Mouse (Mus musculus) neural tube, embryonic 12.5 days (tissue): Measurements from ENCODE around the gene Fcrla. TPM values are rescaled to one million over a fixed set of nuclear protein-coding genes. Genes with fewer than 3 reads are reported as not detected.

Source experiments
- ATAC-seq: fragments of 200-750 bp; cut with Nextera tagmentation; 2 replicates; pipeline ENCODE4 v1.8.0; 2017; ENCODE audit warnings: low read depth, mild to moderate bottlenecking, moderate TSS enrichment, moderate library complexity; ENCODE audit not compliant: low FRiP score
- H3K27ac ChIP-seq: fragments of 300-500 bp; sonication (generic); 2 replicates; pipeline ENCODE4 v1.5.1; 2016
- H3K27me3 ChIP-seq: fragments of 300-500 bp; sonication (generic); replicated peaks from 2 replicates; pipeline ENCODE4 v1.6.1; 2016; ENCODE audit warnings: mild to moderate bottlenecking
- H3K36me3 ChIP-seq: fragments of 300-500 bp; sonication (generic); 2 replicates; pipeline ENCODE4 v1.6.1; 2016; ENCODE audit warnings: mild to moderate bottlenecking
- H3K4me1 ChIP-seq: fragments of 300-500 bp; sonication (generic); 2 replicates; pipeline ENCODE4 v1.6.1; 2016
- H3K4me2 ChIP-seq: fragments of 300-500 bp; sonication (generic); replicated peaks from 2 replicates; pipeline ENCODE4 v1.6.1; 2016; ENCODE audit warnings: mild to moderate bottlenecking
- H3K4me3 ChIP-seq: fragments of 300-500 bp; sonication (generic); 2 replicates; pipeline ENCODE4 v1.5.1; 2016
- H3K9ac ChIP-seq: fragments of 300-500 bp; sonication (generic); 2 replicates; pipeline ENCODE4 v1.6.1; 2016; ENCODE audit warnings: mild to moderate bottlenecking
- H3K9me3 ChIP-seq: fragments of 300-500 bp; sonication (generic); 2 replicates; pipeline ENCODE4 v1.6.1; 2016; ENCODE audit warnings: mild to moderate bottlenecking
- WGBS: fragments of 180-500 bp; shearing (Covaris S2); methylation state at CpG from one replicate; pipeline ENCODE4 v1.1.7; 2016; 5-methylcytosine and 5-hydroxymethylcytosine counted together
- polyA plus RNA-seq: library from polyadenylated mRNA; unstranded; fragments of >200 nt; fragmentation: Nextera tagmentation; extraction: Ambion mirVana; gene quantifications from 2 replicates; pipeline ENCODE4 v1.2.1, GENCODE M21; 2016

Gene Fcrla
- polyA plus RNA-seq, 1 experiment from 2014 or later, result not detected

DNA sequence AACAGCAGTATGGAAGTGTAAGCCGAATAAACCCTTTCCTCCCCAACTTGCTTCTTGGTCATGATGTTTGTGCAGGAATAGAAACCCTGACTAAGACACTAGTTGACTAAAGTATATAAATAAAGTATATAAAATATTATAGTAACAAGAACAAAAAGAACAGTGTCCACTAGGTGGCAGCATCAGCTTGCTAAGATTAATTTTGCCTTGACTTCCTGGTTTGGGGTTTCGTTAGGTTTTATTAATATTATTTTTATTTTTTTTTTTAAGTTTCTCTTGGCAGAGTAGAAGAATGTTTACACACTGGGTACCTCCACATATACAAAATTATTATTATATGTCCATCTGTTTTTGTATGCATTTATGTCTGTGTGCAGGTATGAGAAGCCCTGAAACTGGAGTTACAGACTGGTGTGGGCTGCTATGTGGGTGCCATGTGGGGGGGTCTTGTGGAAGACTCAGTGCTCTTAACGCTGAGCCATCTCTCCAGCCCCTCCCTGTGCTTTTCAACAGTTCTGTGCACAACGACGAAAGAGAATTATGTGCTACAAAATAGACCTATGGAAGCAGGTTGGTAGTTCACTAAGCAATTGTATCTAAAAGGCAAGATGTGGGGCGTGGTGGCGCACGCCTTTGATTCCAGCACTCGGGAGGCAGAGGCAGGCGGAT, 26.4 kb downstream of the Fcrla start:
- peak overlapping the region; percentile 26; the same call in 1 of the 2 replicates for H3K4me2 ChIP-seq
- H3K36me3 ChIP-seq, result no peaks in the 10 kb centered on the region
- no peaks in the 10 kb centered on the region for H3K4me1 ChIP-seq
- no peak; the same call in 1 of the 2 replicates for ATAC-seq
- no peak overlapping the region for H3K9ac ChIP-seq
- no peaks in the 10 kb centered on the region for H3K9me3 ChIP-seq
- WGBS, result 38% methylated on average over 10 of the region's 10 CpGs
- H3K4me3 ChIP-seq, result no peak overlapping the region
- peaks cover 6% of the 10 kb centered on the region for H3K27me3 ChIP-seq
- H3K27ac ChIP-seq, result no peak overlapping the region

DNA sequence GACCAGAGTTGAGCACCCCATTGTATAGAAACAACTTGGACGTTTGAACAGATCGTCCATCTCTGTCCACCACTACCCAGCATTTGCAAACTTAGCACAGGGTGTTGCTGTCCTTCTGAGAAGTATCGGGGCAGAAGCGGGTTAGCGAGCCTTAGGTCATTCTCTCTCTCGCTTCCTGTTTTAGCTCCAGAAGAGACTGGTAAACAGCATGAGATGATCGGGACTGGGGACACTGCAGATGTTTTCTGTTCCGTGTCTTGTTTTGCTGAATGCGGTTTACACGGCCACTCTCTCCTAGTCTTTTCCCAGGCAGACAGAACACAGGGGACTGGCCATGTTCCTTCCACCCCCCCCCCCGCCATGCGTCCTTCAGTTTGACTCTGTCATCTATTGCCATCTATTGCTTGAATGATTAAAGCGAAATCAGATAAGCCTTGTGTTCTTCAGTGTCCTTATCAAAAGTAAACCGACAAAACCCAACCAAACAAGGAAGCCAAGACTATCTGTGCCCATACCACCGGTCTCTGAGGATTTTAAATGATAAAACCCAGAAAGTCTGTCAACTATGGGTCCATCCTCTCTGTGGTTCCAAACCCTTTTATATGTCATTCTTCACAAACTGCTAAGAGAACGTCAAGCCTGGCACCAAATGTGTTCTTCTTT, 28.8 kb downstream of the Fcrla start:
- no peak for ATAC-seq
- H3K27me3 ChIP-seq, result no peaks in the 10 kb centered on the region; the same call in 1 of the 2 replicates
- H3K9ac ChIP-seq, result no peak overlapping the region
- H3K27ac ChIP-seq, result no peak overlapping the region
- H3K4me2 ChIP-seq, result no peak overlapping the region
- 76% methylated on average over 16 of the region's 16 CpGs for WGBS
- H3K4me1 ChIP-seq, result no peaks in the 10 kb centered on the region
- no peaks in the 10 kb centered on the region for H3K36me3 ChIP-seq
- H3K4me3 ChIP-seq, result no peak overlapping the region
- no peaks in the 10 kb centered on the region for H3K9me3 ChIP-seq

DNA sequence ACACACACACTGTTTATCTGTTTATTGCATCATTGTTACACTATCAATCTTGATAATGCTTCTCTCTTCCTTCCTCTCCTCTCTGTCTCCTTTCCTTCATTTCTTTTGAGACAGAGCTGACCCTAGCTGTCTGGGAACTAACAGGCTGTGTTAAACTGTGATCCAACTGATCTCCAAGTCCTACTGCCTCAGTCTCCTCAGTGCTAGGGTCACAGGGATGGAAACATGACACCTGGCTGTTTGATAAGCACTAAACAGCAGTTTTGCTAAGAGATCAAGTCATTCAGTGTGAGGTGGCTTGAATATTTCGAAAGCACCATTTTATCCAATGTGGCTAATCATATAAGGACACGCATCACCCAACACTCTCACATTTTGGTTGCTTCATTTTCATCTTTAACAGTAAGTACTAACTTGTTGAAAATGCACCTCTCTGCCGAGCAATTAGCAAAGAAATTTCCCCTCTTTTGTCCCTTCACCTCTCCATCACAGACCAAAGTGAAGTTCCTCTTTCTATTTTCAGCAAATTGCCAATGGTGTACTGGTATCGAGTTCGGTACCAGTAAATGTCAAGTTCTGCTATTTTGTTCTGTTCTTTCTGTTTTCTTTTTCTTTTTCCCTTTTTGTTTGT, 30.6 kb downstream of the Fcrla start:
- no peaks in the 10 kb centered on the region for H3K9me3 ChIP-seq
- H3K4me1 ChIP-seq, result no peaks in the 10 kb centered on the region
- no peak overlapping the region for H3K4me3 ChIP-seq
- H3K27me3 ChIP-seq, result no peaks in the 10 kb centered on the region
- no peak overlapping the region for H3K27ac ChIP-seq
- H3K4me2 ChIP-seq, result no peak overlapping the region
- WGBS, result 87% methylated on average over 5 of the region's 5 CpGs
- no peaks in the 10 kb centered on the region for H3K36me3 ChIP-seq
- ATAC-seq, result no peak
- H3K9ac ChIP-seq, result no peak overlapping the region

DNA sequence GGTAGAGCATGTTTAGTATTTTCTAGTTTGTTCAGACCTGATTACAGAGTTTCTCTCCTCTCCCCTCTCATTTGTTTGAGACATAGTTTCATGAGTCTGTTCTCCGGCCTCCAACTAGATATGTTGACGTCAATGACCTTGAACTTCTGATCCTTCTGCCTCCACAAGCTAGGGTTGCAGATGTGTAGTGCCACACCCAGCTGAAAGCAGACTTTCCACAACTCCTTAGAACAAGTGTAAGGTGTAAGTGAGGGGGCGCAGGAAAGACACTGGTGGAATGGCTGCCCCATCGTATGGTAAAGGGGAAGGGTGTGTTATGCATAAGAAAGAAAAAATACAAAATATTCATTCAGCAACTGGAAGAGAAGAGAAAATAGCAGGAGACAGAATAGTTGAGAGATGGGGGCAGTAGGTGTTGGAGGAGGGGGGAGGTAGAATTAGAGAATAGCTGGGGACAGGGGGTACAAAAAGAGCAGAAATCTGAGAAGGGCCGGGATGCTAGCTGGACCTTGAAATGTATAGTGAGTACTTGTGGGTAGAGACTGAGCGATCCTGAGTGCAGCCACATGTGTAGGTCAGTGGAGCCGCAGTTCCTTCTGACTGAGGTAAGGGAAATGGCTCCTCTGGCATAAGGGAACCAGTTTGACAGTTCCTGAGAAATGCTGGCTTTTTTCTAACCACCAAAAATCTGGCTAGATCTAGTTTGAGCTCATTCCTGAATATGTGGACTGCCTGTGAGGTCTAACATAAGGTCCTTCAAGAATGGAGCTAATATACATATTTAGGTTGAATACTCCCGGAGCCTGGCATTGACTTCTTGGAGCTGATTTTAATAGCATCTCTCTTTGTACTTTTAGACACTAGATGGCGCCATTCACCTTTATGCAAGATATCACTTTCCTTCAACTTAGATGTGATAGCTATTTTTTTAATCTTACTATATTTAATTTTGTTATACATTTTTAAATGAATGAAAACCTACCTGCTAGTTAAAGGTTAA, 32.5 kb downstream of the Fcrla start:
- H3K4me2 ChIP-seq, result no peak overlapping the region
- no peaks in the 10 kb centered on the region for H3K36me3 ChIP-seq
- H3K9me3 ChIP-seq, result no peaks in the 10 kb centered on the region
- no peak overlapping the region for H3K27ac ChIP-seq
- no peaks in the 10 kb centered on the region for H3K27me3 ChIP-seq
- H3K4me1 ChIP-seq, result no peaks in the 10 kb centered on the region
- WGBS, result 69% methylated on average over 9 of the region's 9 CpGs
- H3K4me3 ChIP-seq, result no peak overlapping the region
- no peak for ATAC-seq
- no peak overlapping the region for H3K9ac ChIP-seq

DNA sequence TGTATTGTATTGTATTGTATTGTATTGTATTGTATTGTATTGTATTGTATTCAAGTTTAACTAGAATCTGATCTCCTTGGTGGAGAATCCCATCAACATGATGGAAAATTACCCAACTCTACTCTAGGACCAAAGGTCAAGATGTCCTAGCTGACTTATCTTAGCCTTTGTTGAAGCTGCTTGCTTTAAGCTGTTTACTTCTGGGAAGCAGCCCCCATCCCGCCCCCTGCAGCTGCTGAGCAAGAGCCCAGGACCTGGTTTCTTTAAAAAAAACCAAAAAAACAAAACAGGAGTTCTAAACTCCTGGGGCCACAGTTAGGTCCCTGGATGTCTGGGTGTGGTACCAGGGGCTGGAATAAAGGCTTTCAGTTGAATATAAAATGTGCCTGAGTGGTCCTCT, 35.1 kb downstream of the Fcrla start:
- Histone ChIP-seq H3K27me3 (no peaks in the 10 kb centered on the region), H3K9ac (no peak overlapping the region), H3K4me1 (no peaks in the 10 kb centered on the region), H3K4me3 (no peak overlapping the region), H3K9me3 (no peaks in the 10 kb centered on the region), H3K36me3 (no peaks in the 10 kb centered on the region), H3K4me2 (no peak overlapping the region), H3K27ac (no peak overlapping the region)
- 45% methylated on average over 1 of the region's 1 CpGs for WGBS
- no peak for ATAC-seq

DNA sequence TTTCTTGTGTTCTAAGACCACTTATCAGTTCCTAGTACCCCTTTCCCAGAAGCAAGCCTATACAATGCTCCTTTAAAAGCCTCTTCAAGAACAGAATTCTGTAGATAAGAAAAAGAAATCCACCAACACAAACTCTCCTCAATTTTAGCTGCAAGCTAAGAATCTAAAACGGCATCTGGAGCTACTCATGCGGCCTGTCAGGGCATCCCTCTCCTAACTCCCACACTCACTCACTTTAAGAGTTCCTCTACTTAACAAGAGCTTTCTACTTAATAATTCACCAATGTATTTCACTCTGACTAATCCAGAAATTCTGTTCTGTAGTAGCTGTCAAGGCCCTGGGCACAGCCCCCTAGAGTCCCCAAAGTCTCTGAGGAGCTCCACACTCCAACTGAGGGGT, 35.7 kb downstream of the Fcrla start:
- Histone ChIP-seq H3K27me3 (no peaks in the 10 kb centered on the region), H3K27ac (no peak overlapping the region), H3K4me3 (no peak overlapping the region), H3K9ac (no peak overlapping the region), H3K9me3 (no peaks in the 10 kb centered on the region), H3K36me3 (no peaks in the 10 kb centered on the region), H3K4me2 (no peak overlapping the region), H3K4me1 (no peaks in the 10 kb centered on the region)
- ATAC-seq, result no peak
- WGBS, result 82% methylated on average over 2 of the region's 2 CpGs

DNA sequence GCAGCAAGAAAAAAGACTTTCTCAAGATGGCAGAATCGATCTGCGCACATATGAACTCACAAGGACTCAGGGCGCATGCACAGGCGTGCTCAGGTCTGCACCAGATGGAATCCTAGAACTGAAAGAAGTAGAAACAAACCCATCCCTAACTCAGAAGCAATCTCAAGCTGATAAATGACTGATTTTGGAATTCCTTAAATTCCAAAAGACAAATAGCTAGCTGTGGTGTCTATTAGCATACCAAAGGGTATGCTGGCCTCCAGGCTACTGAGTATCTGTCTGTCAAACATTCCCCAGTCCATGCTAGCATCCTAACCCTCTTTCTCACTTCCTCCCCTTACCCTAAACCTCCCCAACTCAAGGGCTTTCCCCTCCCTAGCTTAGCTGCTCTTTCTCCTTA, 38.1 kb downstream of the Fcrla start:
- 72% methylated on average over 4 of the region's 4 CpGs for WGBS
- H3K4me3 ChIP-seq, result no peak overlapping the region
- no peaks in the 10 kb centered on the region for H3K27me3 ChIP-seq
- H3K4me2 ChIP-seq, result no peak overlapping the region
- no peaks in the 10 kb centered on the region for H3K9me3 ChIP-seq
- no peak overlapping the region for H3K27ac ChIP-seq
- H3K4me1 ChIP-seq, result peaks cover 4% of the 10 kb centered on the region
- no peak for ATAC-seq
- no peak overlapping the region for H3K9ac ChIP-seq
- H3K36me3 ChIP-seq, result no peaks in the 10 kb centered on the region

DNA sequence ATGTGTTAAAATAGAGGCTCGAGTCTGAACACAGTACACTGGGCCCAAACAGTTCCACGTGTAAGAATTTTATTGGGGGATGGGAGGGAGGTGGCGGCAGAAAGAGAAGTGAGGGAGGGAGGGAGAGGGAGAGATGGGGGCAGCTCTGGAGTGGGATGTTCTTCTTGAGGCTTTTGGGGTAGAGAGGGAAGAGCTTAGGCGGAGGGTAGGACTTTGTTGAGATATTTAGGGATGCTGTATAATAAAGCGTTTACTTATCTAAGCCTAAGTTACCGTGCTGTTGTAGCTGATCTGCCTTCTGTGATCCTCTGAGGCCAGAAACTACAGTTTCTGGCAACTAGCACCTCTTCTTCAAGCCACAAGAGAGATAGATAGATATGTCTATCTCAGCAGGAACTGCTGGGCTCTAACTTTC, 41.3 kb downstream of the Fcrla start:
- no peaks in the 10 kb centered on the region for H3K27me3 ChIP-seq
- H3K4me2 ChIP-seq, result no peak overlapping the region
- no peaks in the 10 kb centered on the region for H3K9me3 ChIP-seq
- no peak overlapping the region for H3K4me3 ChIP-seq
- H3K36me3 ChIP-seq, result peaks cover 5% of the 10 kb centered on the region; the same call in 1 of the 2 replicates
- no peak overlapping the region for H3K9ac ChIP-seq
- H3K27ac ChIP-seq, result no peak overlapping the region
- H3K4me1 ChIP-seq, result peaks cover 6% of the 10 kb centered on the region
- no peak for ATAC-seq
- 50% methylated on average over 6 of the region's 6 CpGs for WGBS

DNA sequence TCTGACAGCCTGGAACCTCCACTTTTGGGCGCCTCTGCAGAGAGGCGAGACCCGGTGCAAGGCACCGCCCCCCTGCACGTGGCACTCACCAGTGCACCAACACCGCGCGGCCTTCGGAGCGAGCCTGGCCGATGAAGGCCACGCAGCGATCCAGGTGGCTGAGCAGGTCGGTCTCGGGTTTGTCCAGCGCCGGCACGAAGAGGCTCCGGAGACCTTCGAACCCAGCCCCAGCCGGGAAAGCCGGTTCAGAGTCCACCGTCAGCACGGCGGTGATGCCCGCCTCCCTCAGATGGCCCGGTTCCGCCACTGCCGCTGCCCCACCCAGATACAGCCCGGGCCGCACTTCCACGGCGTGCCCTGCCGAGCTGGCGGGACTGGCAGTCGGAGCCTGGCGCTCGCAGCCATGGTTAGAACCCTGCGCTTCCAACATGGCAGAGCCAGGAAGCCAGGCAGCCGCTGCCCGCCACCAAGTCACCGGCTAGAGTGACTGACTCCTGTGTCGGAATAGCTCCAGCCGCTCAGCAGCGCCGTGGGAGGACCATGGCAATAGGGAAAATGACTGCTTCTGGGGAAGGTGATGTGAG, 42.3 kb downstream of the Fcrla start, which contains the start of the genes Gm26620 and Dusp12:
Gene Gm26620, plus strand, starts transcription at position 88 of the 584 bp plus-strand sequence.
Gene Dusp12, minus strand, starts transcription at position 563 of the 584 bp plus-strand sequence.
- Histone ChIP-seq H3K4me1 (peaks cover 6% of the 10 kb centered on the region), H3K9me3 (no peaks in the 10 kb centered on the region), H3K4me3 (peak within 1 kb of the TSS; percentile 73), H3K9ac (peak within 1 kb of the TSS; percentile 71), H3K27ac (0 out of 2 replicates have a peak within 1 kb of the TSS, but pooled peaks have one; percentile 17), H3K36me3 (peaks cover 12% of the 10 kb centered on the region; the same call in 1 of the 2 replicates), H3K27me3 (no peaks in the 10 kb centered on the region), H3K4me2 (peak within 1 kb of the TSS; percentile 72)
- peak; percentile 94 for ATAC-seq
- WGBS, result 0% methylated on average over 46 of the region's 46 CpGs

DNA sequence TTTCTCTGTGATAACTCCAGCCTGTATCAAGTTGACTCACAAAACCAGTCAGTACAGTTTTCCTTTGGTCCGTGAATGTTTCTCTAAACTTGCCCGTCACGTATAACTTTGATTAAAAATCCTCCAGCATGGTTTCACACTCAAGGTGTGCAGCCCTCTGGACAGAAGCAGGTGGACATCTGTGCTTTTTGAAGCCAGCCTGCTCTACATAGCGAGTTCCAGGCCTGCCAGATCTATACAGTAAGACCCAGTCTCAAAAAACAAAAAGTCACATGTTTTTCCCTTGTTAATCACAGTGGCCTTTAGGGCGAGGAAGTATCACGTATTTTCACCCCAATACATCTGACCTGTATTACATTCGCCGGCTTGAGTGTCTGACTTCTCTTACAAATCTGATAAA, 43.0 kb downstream of the Fcrla start:
- H3K9me3 ChIP-seq, result no peaks in the 10 kb centered on the region
- 31% methylated on average over 8 of the region's 8 CpGs for WGBS
- peak overlapping the region; percentile 71 for H3K9ac ChIP-seq
- peak overlapping the region; percentile 72 for H3K4me2 ChIP-seq
- H3K27ac ChIP-seq, result no peak overlapping the region
- H3K4me3 ChIP-seq, result peak overlapping the region; percentile 73
- H3K27me3 ChIP-seq, result no peaks in the 10 kb centered on the region
- H3K4me1 ChIP-seq, result peaks cover 6% of the 10 kb centered on the region
- H3K36me3 ChIP-seq, result peaks cover 15% of the 10 kb centered on the region
- ATAC-seq, result 0 out of 2 replicates have a peak, but pooled peaks have one; percentile 5

DNA sequence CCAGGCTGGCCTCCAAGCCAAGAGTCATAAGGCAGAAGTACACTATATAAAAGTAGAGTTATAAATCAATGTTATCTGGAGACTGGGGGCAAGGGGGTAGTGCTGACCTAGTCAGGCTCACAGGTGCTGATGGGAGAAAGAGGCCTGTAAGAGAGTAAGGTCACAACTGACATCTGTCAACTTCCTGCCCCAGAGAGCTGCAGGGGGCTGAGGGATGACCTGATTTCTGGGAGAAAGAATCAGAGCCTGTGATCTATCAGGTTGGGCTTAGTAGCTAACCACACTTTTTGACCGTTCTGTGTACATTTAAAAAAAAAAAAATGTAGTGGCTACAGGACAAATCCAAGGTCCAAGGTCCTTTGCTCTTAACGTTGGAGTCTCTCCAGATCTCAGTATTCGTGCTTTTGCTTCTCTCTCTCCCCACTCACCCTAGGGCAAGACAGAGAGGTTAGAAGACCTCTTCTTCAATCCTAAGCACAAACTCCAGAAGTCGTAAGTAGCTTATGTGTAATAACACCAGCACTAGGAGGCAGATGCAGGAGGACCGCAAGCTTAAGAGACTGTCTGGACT, 44.4 kb downstream of the Fcrla start:
- ATAC-seq, result no peak
- 92% methylated on average over 5 of the region's 5 CpGs for WGBS

More for the DNA sequence above, 44.4 kb downstream of the Fcrla start:
- Histone ChIP-seq H3K4me1 (peaks cover 6% of the 10 kb centered on the region), H3K36me3 (peaks cover 21% of the 10 kb centered on the region), H3K27me3 (no peaks in the 10 kb centered on the region), H3K27ac (no peak overlapping the region), H3K4me3 (no peak overlapping the region), H3K9ac (no peak overlapping the region), H3K4me2 (no peak overlapping the region), H3K9me3 (no peaks in the 10 kb centered on the region)
